Mouse (Mus musculus) intestine, embryonic 14.5 days (tissue): ENCODE results near the gene Tarbp1. TPM values are rescaled to one million over a fixed set of nuclear protein-coding genes. Genes with fewer than 3 reads are reported as not detected.

Experiments
- ATAC-seq: fragments of 200-750 bp; cut with Nextera tagmentation; replicated peaks from 2 replicates; pipeline ENCODE4 v1.8.0; 2017; ENCODE audit warnings: low read depth, moderate number of reproducible peaks, moderate TSS enrichment, moderate library complexity; ENCODE audit not compliant: low FRiP score, low TSS enrichment
- DNase-seq: peaks from one replicate; pipeline ENCODE4 v3.0.0-alpha.2; 2018; ENCODE audit warnings: low spot score
- H3K27ac ChIP-seq: fragments of 300-500 bp; sonication (generic); 2 replicates; pipeline ENCODE4 v1.5.1; 2014; ENCODE audit warnings: low read depth, mild to moderate bottlenecking, control low read depth
- H3K27me3 ChIP-seq: fragments of 300-500 bp; sonication (generic); replicated peaks from 2 replicates; pipeline ENCODE4 v1.6.1; 2014; ENCODE audit warnings: low read length, control low read depth; ENCODE audit not compliant: control insufficient read depth, insufficient read depth
- H3K36me3 ChIP-seq: fragments of 300-500 bp; sonication (generic); 2 replicates; pipeline ENCODE4 v1.6.1; 2014; ENCODE audit warnings: low read length, control low read depth; ENCODE audit not compliant: control insufficient read depth, insufficient read depth
- H3K4me1 ChIP-seq: fragments of 300-500 bp; sonication (generic); replicated peaks from 2 replicates; pipeline ENCODE4 v1.6.1; 2014; ENCODE audit warnings: low read length, control low read depth, mixed read lengths; ENCODE audit not compliant: control insufficient read depth, insufficient read depth
- H3K4me2 ChIP-seq: fragments of 300-500 bp; sonication (generic); 2 replicates; pipeline ENCODE4 v1.6.1; 2014; ENCODE audit warnings: low read length
- H3K4me3 ChIP-seq: fragments of 300-500 bp; sonication (generic); 2 replicates; pipeline ENCODE4 v1.5.1; 2014; ENCODE audit warnings: low read depth, low read length, control low read depth, mixed read lengths
- H3K9ac ChIP-seq: fragments of 300-500 bp; sonication (generic); 2 replicates; pipeline ENCODE4 v1.6.1; 2014; ENCODE audit warnings: mild to moderate bottlenecking, low read length
- H3K9me3 ChIP-seq: fragments of 300-500 bp; sonication (generic); 2 replicates; pipeline ENCODE4 v1.6.1; 2016; ENCODE audit warnings: low read length, control low read depth; ENCODE audit not compliant: control insufficient read depth
- WGBS: fragments of 180-500 bp; shearing (Covaris S2); extraction: QIAGEN DNeasy Blood & Tissue Kit; methylation state at CpG from one replicate; pipeline ENCODE4 v1.1.7; 2014; 5-methylcytosine and 5-hydroxymethylcytosine counted together
- polyA plus RNA-seq: library from polyadenylated mRNA; unstranded; fragments of >200 nt; fragmentation: Nextera tagmentation; extraction: Ambion mirVana; gene quantifications from 2 replicates; pipeline ENCODE4 v1.2.1, GENCODE M21; 2014

The Tarbp1 gene
- polyA plus RNA-seq, 1 experiment from 2014 or later: 6.3 TPM

DNA sequence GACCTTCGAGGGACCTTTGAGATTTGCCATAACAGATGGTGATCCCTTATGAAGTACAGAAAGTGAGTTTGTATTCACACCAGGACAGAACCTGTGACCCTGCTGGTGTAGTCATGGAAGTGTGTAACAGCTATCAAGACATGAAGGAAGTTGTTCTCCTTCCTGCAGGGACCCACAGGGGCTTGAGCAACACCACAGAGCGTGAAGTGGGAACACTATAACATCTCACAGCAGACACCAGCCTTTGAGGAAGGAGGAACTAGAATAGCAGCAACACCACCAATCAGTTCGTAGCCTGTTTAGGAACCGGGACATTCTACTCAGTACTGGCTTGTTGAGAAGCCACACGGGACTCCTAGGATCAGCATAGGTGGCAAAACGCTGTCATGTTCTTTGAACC, 95.3 kb downstream of the Tarbp1 start:
- no peaks in the 10 kb centered on the region for H3K36me3 ChIP-seq
- 88% methylated on average over 6 of the region's 6 CpGs for WGBS
- DNase-seq (no peak), ATAC-seq (no peak)
- no peak overlapping the region for H3K27ac ChIP-seq
- H3K27me3 ChIP-seq: no peaks in the 10 kb centered on the region
- no peaks in the 10 kb centered on the region for H3K4me1 ChIP-seq
- no peaks in the 10 kb centered on the region for H3K9me3 ChIP-seq
- no peak overlapping the region for H3K4me2 ChIP-seq
- no peak overlapping the region for H3K4me3 ChIP-seq
- no peak overlapping the region for H3K9ac ChIP-seq

Other genes starting within 250 kb of the Tarbp1 start
- gene Slc35f3, start 176.5 kb downstream of the Tarbp1 start, polyA plus RNA-seq: 0.30 and 0.38 TPM in 2 replicates
- gene Coa6, start 52.5 kb downstream of the Tarbp1 start, polyA plus RNA-seq: 62.2 and 66.2 TPM in 2 replicates
- gene Irf2bp2, start 118.9 kb upstream of the Tarbp1 start, polyA plus RNA-seq: 11.3 and 11.5 TPM in 2 replicates